Mouse (Mus musculus) heart, embryonic 16.5 days (tissue): ENCODE data around the gene Oxct2b. TPM values are rescaled to one million over a fixed set of nuclear protein-coding genes. Genes with fewer than 3 reads are reported as not detected.

Experiments
- ATAC-seq: fragments of 200-750 bp; cut with Nextera tagmentation; replicated peaks from 2 replicates; pipeline ENCODE4 v1.8.0; 2017; ENCODE audit warnings: moderate number of reproducible peaks; ENCODE audit not compliant: insufficient read depth, low FRiP score; ENCODE audit errors: extremely low read depth
- H3K27ac ChIP-seq: fragments of 300-500 bp; sonication (generic); 2 replicates; pipeline ENCODE4 v1.5.1; 2014; ENCODE audit warnings: mild to moderate bottlenecking, low read length, control low read depth, moderate library complexity
- H3K27me3 ChIP-seq: fragments of 300-500 bp; sonication (generic); 2 replicates; pipeline ENCODE4 v1.6.1; 2014; ENCODE audit warnings: low read length, mixed read lengths; ENCODE audit not compliant: control insufficient read depth, insufficient read depth
- H3K36me3 ChIP-seq: fragments of 300-500 bp; sonication (generic); 2 replicates; pipeline ENCODE4 v1.6.1; 2014; ENCODE audit not compliant: control insufficient read depth, insufficient read depth
- H3K4me1 ChIP-seq: fragments of 300-500 bp; sonication (generic); 2 replicates; pipeline ENCODE4 v1.6.1; 2014; ENCODE audit warnings: low read length, mixed read lengths; ENCODE audit not compliant: control insufficient read depth, insufficient read depth
- H3K4me2 ChIP-seq: fragments of 300-500 bp; sonication (generic); 2 replicates; pipeline ENCODE4 v1.6.1; 2014; ENCODE audit warnings: low read depth, mild to moderate bottlenecking, control low read depth, low read length
- H3K4me3 ChIP-seq: fragments of 300-500 bp; sonication (generic); 2 replicates; pipeline ENCODE4 v1.5.1; 2014; ENCODE audit warnings: mild to moderate bottlenecking, control low read depth, low read length
- H3K9ac ChIP-seq: fragments of 300-500 bp; sonication (generic); 2 replicates; pipeline ENCODE4 v1.6.1; 2014; ENCODE audit warnings: low read length, control low read depth
- H3K9me3 ChIP-seq: fragments of 300-500 bp; sonication (generic); replicated peaks from 2 replicates; pipeline ENCODE4 v1.6.1; 2016; ENCODE audit warnings: low read length; ENCODE audit not compliant: control insufficient read depth
- WGBS: fragments of 180-500 bp; shearing (Covaris S2); extraction: QIAGEN DNeasy Blood & Tissue Kit; methylation state at CpG from one replicate; pipeline ENCODE4 v1.1.7; 2014; 5-methylcytosine and 5-hydroxymethylcytosine counted together
- polyA plus RNA-seq: library from polyadenylated mRNA; unstranded; fragments of >200 nt; fragmentation: Nextera tagmentation; extraction: Ambion mirVana; gene quantifications from 2 replicates; pipeline ENCODE4 v1.2.1, GENCODE M21; 2015

Gene Oxct2b
- polyA plus RNA-seq = not detected in 2 replicates

- Histone ChIP-seq H3K9me3 (no peaks in the 10 kb centered on the region), H3K27me3 (peaks cover 14% of the 10 kb centered on the region), H3K36me3 (no peaks in the 10 kb centered on the region), H3K27ac (no peak within 1 kb of the TSS), H3K4me1 (no peaks in the 10 kb centered on the region), H3K9ac (no peak within 1 kb of the TSS), H3K4me2 (peak within 1 kb of the TSS; percentile 60), H3K4me3 (peak within 1 kb of the TSS; percentile 38)
- 6% methylated on average over 22 of the region's 22 CpGs for WGBS
- no peak for ATAC-seq
Observed at GRCm38 (mm10) chr4:123116011-123116410, at the start of gene Oxct2b. Gene Oxct2b, plus strand, starts transcription at chr4:123116266.

GRCm38 (mm10) chr4:123068646-123069045 lies 47.4 kb upstream of the Oxct2b start:
- WGBS = 63% methylated on average over 6 of the region's 6 CpGs
- H3K36me3 ChIP-seq = no peaks in the 10 kb centered on the region
- no peak overlapping the region for H3K9ac ChIP-seq
- no peak overlapping the region for H3K4me2 ChIP-seq
- H3K27ac ChIP-seq = no peak overlapping the region
- H3K27me3 ChIP-seq = peaks cover 17% of the 10 kb centered on the region; the same call in 1 of the 2 replicates
- 0 out of 2 replicates have a peak, but pooled peaks cover 3% of the 10 kb centered on the region for H3K4me1 ChIP-seq
- no peak overlapping the region for H3K4me3 ChIP-seq
- ATAC-seq = no peak
- no peaks in the 10 kb centered on the region for H3K9me3 ChIP-seq

DNA sequence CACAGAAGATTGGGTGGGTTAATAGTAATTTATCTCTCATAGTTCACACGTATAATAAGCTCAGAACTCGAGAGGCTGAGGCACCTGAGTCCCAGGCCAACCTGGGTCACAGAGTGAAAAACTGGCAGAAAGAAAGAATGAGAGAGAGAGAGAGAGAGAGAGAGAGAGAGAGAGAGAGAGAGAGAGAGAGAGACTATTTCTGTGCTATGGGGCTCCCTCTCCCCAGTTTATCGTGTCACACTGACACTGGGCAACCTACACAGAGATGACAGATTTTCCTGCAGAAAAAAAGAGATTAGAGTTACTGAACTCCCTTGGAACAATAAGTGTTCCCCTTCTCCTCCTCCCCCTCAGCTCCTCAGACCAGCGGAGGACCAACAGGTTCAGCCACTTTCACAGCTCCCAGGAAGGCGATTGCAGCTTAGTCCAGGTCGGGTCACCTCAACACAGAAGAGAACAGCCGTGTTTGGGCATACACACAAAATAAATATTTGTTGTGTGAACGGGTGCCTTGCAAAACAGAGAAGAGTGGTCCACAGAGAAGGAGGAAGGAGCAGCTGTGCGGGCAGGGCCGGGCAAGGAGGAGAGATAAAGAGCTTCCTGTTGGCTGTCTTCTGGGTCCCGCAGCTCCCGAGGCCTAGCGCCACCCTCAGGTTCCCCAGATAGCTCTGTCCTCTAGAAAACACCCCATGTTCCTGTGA lies 44.6 kb upstream of the Oxct2b start:
- Histone ChIP-seq H3K9me3 (no peaks in the 10 kb centered on the region), H3K27me3 (peaks cover 11% of the 10 kb centered on the region; the same call in 1 of the 2 replicates), H3K4me1 (0 out of 2 replicates have a peak, but pooled peaks cover 3% of the 10 kb centered on the region), H3K4me3 (no peak overlapping the region), H3K27ac (no peak overlapping the region), H3K4me2 (peak overlapping the region; percentile 47), H3K9ac (no peak overlapping the region), H3K36me3 (no peaks in the 10 kb centered on the region)
- ATAC-seq = no peak
- WGBS = 10% methylated on average over 13 of the region's 13 CpGs

GRCm38 (mm10) chr4:123076928-123077327 lies 39.1 kb upstream of the Oxct2b start:
- H3K9me3 ChIP-seq = 0 out of 2 replicates have a peak, but pooled peaks cover 2% of the 10 kb centered on the region
- no peak for ATAC-seq
- H3K4me1 ChIP-seq = no peaks in the 10 kb centered on the region
- no peak overlapping the region for H3K27ac ChIP-seq
- H3K4me2 ChIP-seq = no peak overlapping the region
- H3K27me3 ChIP-seq = peaks cover 10% of the 10 kb centered on the region
- no peak overlapping the region for H3K4me3 ChIP-seq
- 72% methylated on average over 8 of the region's 8 CpGs for WGBS
- no peak overlapping the region for H3K9ac ChIP-seq
- H3K36me3 ChIP-seq = no peaks in the 10 kb centered on the region

DNA sequence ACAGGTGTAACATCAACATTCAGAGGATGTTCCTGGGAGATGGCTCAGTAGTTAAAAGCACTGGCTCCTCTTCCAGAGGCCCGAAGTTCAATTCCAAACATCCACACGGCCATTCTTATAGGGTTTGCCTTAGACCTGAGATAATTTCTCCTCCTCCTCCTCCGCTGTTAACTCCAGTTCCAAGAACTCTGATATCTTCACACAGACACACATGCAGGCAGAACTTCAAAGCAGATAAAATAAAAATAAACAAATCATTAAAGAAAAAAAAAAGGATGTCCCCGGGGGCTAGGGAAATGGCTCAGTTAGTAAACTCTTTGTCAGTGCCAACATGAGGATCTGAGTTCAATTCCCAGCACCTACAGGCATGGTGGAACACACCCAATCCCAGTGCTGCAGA lies 37.8 kb upstream of the Oxct2b start:
- H3K4me2 ChIP-seq = no peak overlapping the region
- H3K27ac ChIP-seq = no peak overlapping the region
- ATAC-seq = no peak
- 0 out of 2 replicates have a peak, but pooled peaks cover 2% of the 10 kb centered on the region for H3K9me3 ChIP-seq
- WGBS = 60% methylated on average over 4 of the region's 4 CpGs
- H3K4me3 ChIP-seq = no peak overlapping the region
- peaks cover 7% of the 10 kb centered on the region for H3K27me3 ChIP-seq
- H3K9ac ChIP-seq = no peak overlapping the region
- no peaks in the 10 kb centered on the region for H3K36me3 ChIP-seq
- no peaks in the 10 kb centered on the region for H3K4me1 ChIP-seq

GRCm38 (mm10) chr4:123080791-123081190 lies 35.3 kb upstream of the Oxct2b start:
- Histone ChIP-seq H3K4me1 (no peaks in the 10 kb centered on the region), H3K36me3 (no peaks in the 10 kb centered on the region), H3K27me3 (peaks cover 5% of the 10 kb centered on the region), H3K4me2 (no peak overlapping the region), H3K4me3 (no peak overlapping the region), H3K9ac (no peak overlapping the region), H3K9me3 (0 out of 2 replicates have a peak, but pooled peaks cover 2% of the 10 kb centered on the region), H3K27ac (no peak overlapping the region)
- ATAC-seq = no peak
- WGBS = 46% methylated on average over 13 of the region's 13 CpGs

- H3K4me2 ChIP-seq = no peak overlapping the region
- H3K27ac ChIP-seq = no peak overlapping the region
- no peak for ATAC-seq
- H3K4me3 ChIP-seq = no peak overlapping the region
- peaks cover 5% of the 10 kb centered on the region for H3K27me3 ChIP-seq
- H3K36me3 ChIP-seq = no peaks in the 10 kb centered on the region
- 0 out of 2 replicates have a peak, but pooled peaks cover under 1% of the 10 kb centered on the region for H3K9me3 ChIP-seq
- 74% methylated on average over 20 of the region's 20 CpGs for WGBS
- no peak overlapping the region for H3K9ac ChIP-seq
- H3K4me1 ChIP-seq = no peaks in the 10 kb centered on the region
Observed at GRCm38 (mm10) chr4:123082283-123083163, 33.5 kb upstream of the Oxct2b start.

GRCm38 (mm10) chr4:123083323-123083902 lies 32.7 kb upstream of the Oxct2b start:
- Histone ChIP-seq H3K9me3 (no peaks in the 10 kb centered on the region), H3K27me3 (peaks cover 5% of the 10 kb centered on the region), H3K4me2 (no peak overlapping the region), H3K4me1 (no peaks in the 10 kb centered on the region), H3K9ac (no peak overlapping the region), H3K4me3 (no peak overlapping the region), H3K27ac (no peak overlapping the region), H3K36me3 (no peaks in the 10 kb centered on the region)
- WGBS = 58% methylated on average over 13 of the region's 13 CpGs
- no peak for ATAC-seq
